Mouse (Mus musculus) yolk sac, embryonic 10.5 days (tissue): ENCODE results near the gene Pold1.

Experiments
- DNase-seq: peaks from one replicate; pipeline ENCODE4 v3.0.0-alpha.2; 2017; ENCODE audit warnings: low spot score

Gene Pold1

DNA sequence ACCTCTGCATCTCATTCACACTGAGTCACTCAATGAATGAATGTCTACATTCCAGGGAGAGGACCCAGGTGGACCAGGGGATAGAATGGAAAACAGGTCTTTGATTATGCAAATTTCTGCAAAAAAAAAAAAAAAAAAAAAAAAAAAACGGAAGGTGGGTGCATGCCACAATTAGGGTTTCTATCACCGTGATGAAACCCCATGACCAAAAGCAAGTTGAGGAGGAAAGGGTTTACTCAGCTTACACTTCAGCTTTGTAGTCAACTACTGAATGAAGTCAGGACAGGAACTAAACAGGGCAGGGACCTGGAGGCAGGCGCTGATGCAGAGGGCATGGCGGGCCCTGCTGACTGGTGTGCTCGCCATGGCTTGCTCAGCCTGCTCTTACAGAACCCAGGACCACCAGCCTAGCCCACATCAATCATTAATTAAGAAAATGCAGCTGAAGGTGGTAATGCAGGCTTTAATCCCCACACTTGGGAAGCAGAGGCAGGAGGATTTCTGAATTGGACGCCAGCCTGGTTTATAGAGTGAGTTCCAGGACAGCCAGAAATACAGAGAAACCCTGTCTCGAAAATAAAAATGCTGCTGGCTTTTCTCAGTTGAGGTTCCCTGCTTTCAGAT, 63.0 kb downstream of the Pold1 start:
- DNase-seq: no peak

GRCm38 (mm10) chr7:44484841-44485571, 63.6 kb downstream of the Pold1 start:
- DNase-seq: peak; percentile 52

- no peak for DNase-seq
Observed at GRCm38 (mm10) chr7:44484109-44484508, 64.5 kb downstream of the Pold1 start.

- no peak for DNase-seq
Observed at GRCm38 (mm10) chr7:44482836-44483435, 65.7 kb downstream of the Pold1 start.
